Mouse (Mus musculus) cerebellum, postnatal 25 days (tissue): ENCODE data around the gene 1190007I07Rik.

Source experiments
- DNase-seq, 2 experiments: peaks; one replicate each; pipeline ENCODE4 v3.0.0; 2021; ENCODE audit warnings: mixed read lengths in 2 of 2

1190007I07Rik gene

GRCm38 (mm10) chr10:82622671-82623552, at the start of gene 1190007I07Rik:
TSS of gene 1190007I07Rik (minus strand) at chr10:82623228.
- DNase-seq, result peak; percentile 93 to 95

GRCm38 (mm10) chr10:82670205-82670604, 47.2 kb upstream of the 1190007I07Rik start:
- DNase-seq, result no peak

DNA sequence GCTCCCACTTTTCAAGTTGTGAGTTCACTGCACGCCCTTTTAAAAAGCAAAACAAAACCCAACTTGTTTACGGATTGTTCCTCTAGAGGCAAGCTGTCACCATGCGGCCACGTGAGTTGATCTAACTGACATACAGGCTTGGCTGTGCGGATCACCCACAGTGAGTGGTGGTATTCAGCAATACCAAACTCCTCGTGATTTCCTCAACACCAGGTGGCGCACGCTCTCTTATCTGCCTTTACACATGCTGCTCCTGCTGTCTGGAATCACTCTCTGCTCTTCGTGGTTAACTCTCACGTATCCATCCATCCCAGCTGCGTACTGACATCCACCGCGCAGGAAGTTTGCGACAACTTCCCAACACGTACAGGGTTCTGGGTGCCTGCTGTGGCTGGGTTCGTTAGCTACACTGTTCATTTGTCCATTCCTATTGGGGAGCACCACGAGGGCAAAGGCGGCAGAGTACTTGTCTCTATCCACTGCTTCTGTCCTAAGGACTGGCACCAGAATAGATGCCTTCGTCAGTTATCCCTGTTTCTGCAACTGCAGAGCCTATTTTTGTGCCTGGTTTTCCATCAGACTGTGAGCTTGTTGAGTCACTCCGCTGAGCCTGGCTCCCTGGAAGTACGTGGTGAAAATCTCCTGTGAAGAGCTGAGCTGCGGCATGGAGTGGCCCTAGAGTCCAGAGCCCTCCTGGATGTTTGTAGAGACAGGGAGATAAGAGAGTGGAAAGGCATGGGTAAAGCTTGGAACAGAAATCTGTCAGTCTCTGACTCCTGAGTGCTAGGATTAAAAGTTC, 43.6 kb upstream of the 1190007I07Rik start:
- peak; percentile 91 to 95 for DNase-seq

- no peak for DNase-seq
These were observed 42.9 kb upstream of the 1190007I07Rik start for GRCm38 (mm10) chr10:82665951-82666350.

DNA sequence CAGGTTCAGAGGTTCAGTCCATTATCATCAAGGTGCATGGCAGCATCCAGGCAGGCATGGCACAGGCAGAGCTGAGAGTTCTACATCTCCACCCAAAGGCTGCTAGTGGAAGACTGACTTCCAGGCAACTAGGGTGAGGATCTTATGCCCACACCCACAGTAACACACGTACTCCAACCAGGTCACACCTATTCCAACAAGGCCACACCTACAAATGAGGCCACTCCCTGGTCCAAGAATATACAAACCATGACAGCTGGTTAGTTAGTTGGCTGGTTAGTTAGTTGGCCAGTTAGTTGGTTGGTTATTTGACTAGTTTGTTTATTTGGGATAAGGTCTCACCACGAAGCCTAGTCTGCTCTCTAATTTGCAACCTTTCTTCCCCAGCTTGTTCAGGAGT, 40.3 kb upstream of the 1190007I07Rik start:
- DNase-seq, result no peak

DNA sequence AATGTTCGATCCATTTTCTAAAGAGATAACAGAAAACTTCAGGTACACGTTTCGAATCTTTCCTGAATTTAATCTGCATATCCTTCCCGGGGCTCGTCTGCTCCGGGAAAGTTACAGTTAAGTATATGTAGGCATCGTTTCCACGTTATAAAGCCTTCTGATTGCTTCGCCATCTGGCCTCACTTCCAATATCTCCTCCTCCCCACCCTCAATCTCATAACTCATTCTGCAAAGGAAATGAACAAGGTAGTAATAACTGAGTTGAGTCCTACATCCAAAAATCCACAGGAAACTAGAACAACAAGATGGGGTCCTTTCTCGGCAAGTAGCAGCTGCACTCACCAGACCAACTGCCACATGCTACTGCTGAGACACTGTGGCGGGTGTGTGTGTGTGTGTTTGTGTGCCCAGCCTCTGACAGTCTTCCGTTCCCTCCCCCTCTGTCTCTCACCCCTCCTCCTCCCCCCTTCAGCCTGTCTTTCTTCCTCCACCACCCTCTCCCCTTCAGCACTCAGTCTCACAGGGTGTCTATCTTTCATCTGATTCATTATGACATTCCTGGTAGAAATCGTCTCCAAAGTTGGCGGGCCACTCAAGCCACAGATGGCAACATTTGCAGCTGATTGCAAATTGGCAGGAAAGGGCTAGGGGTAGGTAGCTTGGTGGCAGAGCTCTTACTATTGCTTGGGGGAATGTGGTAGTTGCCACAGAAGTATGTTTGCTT, 39.4 kb upstream of the 1190007I07Rik start:
- DNase-seq, result peak; percentile 72 to 80

DNA sequence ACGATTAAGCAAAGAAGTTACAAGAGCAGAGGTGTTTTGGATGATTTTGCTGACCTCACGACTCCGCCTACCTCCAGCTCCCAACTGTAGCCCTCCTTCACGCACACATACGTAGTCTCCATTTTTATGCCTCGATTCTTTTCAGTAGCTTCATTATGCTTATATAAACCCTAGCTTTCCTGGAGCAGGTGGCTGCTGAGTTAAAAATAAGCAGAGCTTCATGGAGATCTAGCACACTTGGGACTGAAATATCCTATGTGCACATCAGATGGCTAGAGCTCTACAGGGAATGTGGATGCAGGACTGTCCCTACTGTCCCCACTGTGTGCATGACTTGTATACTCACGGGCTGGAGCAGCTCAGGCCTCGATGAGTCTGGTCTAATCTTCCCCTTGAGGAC, 38.8 kb upstream of the 1190007I07Rik start:
- DNase-seq, result peak; percentile 27 to 40

DNA sequence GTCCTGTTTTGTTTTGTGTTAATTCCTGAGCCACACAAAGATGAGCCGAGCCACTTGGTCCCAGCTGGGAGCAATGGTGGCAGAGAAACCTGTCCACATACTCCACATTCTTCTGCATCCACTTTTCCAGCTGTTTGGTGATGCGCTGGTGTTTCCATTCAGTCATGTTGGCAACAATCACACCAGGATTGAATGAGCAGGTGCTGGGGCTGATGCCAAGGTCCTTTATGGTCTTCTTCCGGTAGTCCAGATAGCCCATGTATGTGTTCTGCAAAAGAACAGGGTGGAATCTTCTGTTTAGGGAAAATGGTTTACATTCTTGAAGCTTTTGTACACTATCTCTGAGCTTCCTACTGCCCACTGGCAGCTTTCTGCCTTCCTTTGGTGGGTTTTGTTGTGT, 31.6 kb upstream of the 1190007I07Rik start:
- DNase-seq, result no peak

- DNase-seq, result no peak
These were observed 29.6 kb upstream of the 1190007I07Rik start for GRCm38 (mm10) chr10:82652625-82653024.

GRCm38 (mm10) chr10:82651221-82651620, 28.2 kb upstream of the 1190007I07Rik start:
- DNase-seq, result no peak

DNA sequence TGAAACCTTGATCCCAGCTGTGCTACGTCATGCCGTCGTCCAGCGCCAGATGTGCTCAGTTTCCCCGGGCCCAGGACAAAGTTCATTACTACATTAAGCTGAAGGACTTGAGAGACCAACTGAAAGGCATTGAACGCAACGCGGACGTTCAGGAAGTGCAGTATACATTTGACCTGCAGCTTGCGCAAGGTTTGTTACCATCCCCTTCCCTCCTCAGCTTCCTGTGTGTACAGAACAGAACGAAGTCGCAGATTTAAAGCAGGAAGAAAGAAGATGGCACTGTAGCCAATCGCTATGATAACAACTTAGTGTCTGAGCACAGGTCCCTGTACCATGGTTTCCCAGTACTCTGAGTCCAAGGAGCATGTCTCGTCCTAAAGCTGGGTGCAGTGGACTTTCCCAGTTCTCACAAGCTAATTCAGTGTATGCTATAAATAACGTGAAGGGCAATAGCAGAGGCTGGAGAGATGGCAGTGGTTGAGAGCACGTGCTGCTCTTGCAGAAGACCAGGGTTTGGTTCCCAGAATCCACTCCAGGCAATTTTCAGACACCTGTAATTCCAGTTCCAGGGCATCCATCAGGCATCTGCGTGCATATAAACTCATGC, 24.3 kb upstream of the 1190007I07Rik start:
- no peak for DNase-seq

DNA sequence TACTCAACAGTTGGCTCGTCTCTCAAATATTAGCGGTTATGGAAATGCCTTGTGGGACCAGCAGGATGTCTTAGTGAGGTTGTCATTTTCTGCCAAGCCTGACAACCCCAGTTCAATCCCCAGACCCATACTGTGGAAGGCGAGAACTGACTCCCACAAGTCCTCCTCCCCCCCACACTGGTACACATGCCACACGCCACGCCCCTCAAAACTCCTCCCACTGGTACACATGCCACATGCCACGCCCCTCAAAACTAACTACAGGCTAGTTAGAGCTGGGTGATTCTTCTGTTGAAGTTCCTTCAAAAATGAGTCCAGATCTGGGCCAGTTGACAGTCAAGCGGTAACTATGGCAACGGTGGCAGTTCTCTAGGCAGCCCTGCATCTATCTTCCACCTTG, 23.1 kb upstream of the 1190007I07Rik start:
- DNase-seq, result no peak

DNA sequence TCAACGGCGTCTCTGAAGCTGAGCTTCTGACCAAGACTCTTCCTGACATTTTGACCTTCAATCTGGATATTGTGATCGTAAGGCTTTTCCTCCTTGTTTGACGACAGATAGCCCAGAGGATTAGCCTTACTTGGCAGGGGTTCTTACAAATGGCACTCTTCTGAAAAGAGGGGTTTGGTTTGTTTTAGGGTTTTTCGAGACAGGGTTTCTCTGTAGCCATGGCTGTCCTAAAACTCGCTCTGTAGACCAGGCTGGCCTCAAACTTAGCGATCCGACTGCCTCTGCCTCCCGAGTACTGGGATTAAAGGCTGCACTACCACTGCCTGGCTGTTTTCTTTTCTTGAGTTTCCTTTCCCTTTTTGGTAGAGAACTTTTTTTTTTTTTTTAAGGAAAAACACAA, 18.5 kb upstream of the 1190007I07Rik start:
- no peak for DNase-seq

DNA sequence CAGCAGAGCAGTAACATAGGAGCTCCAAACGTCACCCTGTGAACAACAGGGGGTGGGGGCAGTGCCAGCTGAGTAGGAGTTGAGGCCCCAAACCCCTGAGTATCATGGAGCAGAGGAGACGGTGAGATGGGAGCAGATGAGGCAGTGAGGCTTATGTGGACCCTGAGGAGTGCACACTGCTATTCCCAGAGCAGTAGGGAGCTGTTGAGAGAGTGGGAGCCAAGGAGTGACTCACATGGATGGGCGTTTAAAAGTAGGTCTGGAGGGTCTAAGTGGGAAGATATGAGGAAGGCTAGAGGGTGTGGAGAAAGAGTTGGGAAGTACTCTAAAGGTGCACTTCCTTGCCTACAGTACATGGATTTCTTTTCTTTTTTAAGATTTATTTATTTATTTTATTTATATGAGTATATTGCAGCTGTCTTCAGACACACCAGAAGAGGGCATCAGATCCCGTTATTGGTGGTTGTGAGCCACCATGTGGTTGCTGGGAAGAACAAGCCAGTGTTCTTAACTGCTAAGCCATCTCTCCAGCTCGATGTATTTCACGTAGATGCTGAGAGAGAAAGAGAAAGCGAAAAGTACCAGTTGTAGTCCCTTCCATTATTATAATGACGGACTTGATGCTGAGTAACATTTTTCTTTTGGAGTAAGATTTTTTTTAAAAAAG, 16.1 kb upstream of the 1190007I07Rik start:
- DNase-seq, result peak; percentile 22 to 32

DNA sequence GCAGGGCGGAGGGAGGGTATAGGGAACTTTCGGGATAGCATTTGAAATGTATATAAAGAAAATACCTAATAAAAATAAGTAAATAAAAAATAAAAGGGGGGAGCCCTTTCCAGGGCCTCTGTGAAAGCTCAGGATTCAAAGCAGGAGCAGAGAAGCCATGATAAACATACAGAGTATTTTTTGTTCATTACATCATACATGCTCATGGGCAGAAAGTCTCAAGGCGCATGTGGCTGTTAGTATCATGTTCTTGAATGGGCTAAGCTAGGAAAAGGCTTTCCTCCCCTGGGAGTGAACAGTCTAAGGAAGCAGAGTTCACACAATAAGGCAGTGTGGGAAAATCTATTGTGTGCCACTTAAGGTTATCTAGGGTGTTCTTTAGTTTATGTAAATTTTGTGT, 13.3 kb upstream of the 1190007I07Rik start:
- DNase-seq, result no peak

GRCm38 (mm10) chr10:82634348-82634747, 11.3 kb upstream of the 1190007I07Rik start:
- DNase-seq, result no peak

GRCm38 (mm10) chr10:82632496-82633280, 9.7 kb upstream of the 1190007I07Rik start:
- DNase-seq, result no peak

GRCm38 (mm10) chr10:82631133-82631532, 8.1 kb upstream of the 1190007I07Rik start:
- no peak for DNase-seq

DNA sequence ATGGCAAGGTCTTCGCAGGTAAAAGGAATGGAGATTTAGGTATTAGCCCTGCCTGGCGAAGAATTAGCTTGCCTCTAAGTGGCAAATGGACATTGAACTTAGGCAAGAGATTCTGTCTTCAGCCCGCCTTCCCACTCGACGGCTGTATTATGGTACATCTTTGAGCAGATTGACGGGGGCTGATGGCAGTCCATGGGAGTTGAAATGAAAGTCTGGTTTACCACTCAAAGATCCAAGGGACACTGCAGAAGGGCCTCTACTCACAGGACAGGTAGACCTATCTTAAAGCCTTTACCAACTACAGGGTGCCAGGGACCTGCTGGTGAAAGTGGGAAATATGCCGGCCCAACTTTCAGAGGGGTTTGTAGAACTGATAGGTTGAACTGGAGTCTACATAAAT, 7.5 kb upstream of the 1190007I07Rik start:
- DNase-seq, result no peak

- DNase-seq, result peak; percentile 92 to 96
These were observed 6.7 kb upstream of the 1190007I07Rik start, which contains the start of gene Tdg for GRCm38 (mm10) chr10:82629586-82630255. TSS of gene Tdg (plus strand) at chr10:82629828.
